Mouse (Mus musculus): ENCODE measurements at regions not wholly inside any gene's neighbourhood (a gene's known extent, or its start where the extent isn't known, plus 50 kb on each side); places are given as distances from the start of the nearest gene placed in this dataset.

DNA sequence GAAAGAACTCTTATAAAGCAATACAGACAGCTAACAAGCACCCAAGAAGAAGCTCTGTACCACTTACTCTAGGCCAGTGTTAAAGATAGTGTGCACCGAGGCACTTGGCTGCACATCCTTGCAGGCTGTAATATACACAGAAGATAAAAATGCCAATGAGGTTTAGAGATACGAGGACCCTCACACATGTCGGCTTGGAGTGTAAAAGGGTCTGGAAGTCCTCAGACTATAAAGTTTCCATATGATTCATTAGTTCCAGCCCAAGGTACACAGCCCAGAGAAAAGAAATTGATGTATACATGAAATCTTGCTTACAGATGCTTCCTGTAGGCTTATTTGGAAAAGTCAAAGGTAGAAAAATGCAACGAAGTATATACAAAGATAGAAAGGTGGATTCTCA, 800.3 kb upstream of the Lrrc6 start:
- DNase-seq (ENCODE audit: low read depth), result no peak

DNA sequence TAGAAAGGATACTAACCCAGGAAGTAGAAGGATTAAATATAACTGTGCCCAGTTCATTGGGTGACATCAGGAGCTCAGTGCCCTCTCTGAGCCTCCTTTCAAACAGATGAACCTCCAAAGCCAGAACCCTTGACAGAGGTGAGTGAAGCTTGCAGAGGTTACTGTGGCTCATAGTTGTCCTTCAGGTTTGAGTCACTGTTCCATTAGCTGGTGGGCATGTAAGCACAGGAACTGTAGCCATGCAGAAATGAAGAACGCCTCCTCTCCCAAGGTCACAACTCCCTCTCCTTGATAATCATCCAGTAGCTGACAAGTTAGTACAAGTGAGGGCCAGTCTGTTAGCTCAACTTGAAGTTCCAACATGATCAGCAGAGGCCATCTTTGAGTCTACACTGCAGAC, 794.1 kb upstream of the Lrrc6 start:
- DNase-seq (ENCODE audit: low read depth), result no peak

DNA sequence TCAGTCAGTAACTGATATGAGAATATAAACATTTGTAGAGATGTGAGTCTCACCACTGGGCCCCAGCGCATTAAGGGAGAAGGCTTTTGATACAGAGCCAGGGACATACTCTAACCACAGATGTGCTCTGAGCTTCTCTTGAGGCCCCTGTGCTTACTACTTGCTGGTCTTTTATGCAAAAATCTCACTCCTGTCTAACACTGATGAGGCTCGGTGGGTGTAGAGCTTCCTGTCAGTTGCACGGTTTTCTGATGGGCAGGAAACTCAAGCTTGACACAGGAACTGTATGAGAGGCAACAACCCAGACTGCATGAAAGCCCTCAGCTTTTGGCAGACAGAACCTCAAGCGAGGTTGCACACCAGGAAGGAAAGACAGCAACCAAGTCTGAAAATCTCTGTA, 789.0 kb upstream of the Lrrc6 start:
- no peak for DNase-seq (ENCODE audit: low read depth)

DNA sequence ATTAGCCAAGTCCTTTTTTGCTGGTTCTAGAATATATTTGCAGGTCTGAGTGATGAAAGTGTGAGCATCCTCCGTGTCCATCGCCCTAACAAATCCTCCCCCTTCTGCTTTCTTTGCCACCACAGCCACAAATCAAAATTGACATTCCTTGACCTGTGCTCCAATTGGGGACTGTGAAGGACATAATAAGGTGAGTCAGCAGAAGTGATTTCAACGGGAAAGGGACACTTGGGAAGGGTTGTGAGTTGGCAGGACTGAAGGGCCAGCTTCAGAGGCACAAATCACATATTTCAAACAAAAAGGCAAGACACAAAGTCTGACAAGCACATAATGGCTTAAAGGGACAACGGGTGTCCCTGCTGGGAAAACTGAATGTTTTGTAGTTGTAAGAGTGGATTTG, 784.2 kb upstream of the Lrrc6 start:
- DNase-seq (ENCODE audit: low read depth), result no peak

DNA sequence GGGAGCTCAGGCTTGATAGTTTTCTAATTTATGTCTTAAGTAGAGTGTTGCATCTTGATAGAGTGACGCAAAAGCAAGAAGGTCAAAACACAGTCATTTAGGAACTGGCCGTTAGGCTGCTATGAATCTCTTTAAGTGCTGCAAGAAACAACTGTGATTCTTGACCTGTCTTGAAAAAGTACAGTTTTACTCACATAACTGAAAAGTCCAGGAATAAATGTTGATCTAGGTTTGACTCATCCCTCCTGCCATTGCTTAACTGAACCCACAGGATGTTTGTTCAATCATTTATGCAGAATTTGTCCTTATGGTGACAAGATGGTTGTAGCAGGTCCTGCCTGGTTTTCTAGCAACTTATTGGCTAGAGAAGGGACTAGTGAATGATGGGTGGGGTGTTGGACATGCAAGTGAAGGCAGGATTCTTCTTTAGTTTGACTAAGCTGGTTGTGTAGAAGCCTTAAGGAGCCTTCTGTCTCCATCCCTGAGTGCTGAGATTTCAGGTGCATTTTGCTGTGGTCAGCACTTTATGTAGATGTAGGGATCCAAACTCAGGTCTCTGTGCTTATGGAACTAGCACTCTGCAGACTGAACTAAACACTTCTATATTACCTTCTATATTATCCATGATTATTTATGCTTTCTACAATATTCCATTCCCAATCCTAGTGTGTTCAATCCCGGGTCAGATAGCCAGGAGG, 782.7 kb upstream of the Lrrc6 start:
- no peak for DNase-seq (ENCODE audit: low read depth)

DNA sequence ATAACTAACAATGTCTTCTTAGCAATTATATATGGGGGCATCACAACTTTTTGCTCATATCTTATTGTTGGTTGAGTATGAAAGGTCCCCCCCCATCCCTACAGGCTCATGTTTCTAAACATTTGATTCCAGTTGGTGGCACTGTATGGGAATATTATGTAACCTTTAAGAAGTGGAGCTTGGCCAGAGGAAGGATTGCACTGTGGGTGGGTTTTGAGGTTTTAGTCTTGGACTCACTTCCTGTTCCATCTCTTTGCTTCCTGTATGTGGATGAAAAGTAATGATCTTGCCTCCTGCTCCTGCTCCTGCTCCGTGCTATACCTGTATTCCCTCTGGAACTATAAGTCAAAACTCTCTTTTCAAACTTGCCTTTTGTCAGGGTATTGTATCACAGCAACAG, 778.2 kb upstream of the Lrrc6 start:
- DNase-seq (ENCODE audit: low read depth), result no peak

DNA sequence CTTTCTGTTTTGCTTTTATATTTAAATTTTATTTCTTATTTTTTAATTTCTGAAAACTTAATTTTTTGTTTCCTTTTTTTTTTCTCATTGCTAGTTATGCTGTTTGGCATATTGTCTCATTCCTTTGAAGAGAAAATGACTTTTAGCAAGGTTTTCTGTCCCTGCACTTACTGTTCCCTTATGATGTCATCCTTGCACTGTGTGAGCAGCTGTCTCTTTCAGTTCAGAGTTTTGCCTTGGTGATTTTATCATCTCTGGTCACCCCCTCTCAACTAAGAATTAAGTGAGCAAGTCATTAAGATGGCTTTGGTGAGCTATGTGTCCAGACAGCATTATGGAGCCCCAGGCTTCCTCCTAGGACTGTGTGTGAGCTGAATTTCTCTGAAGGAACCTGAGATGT, 774.3 kb upstream of the Lrrc6 start:
- DNase-seq (ENCODE audit: low read depth), result no peak

DNA sequence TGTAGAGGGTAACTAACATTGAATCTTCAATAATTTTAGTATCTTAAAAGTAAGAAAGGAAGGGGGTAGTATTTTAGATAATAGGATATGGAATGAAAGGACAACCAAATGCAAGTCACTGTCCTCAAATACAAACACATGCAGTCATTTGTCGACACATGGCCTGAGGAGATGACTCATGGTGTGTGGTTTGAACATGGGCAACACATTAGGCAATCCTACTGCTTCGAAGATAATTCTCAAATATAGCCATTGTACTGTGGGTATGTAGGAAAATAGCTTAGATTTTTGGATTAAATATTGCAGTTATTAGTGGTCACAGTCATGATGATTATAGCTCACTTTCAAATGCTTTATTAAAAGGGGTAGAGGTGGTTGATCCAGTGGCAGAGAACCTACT, 771.7 kb upstream of the Lrrc6 start:
- peak; percentile 40 for DNase-seq (ENCODE audit: low read depth)

DNA sequence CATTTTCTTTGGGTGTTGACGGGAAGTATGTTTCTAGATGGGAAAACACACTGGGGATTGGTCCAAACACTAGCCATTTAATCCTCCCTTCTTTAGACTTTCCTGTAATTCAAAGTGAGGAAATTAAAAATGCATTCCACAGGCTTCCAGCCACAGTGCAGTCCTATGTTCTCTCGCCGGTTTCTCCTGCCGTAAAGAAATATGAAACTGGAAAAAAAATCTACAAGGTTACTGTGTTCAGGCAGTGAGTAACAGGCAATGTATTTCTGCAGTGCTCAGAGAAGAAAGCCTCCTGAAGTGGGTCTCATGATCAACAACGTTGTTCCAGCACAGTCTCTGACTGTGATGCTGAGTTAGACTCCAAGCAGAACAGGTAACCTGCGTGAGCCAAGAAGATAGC, 763.0 kb upstream of the Lrrc6 start:
- no peak for DNase-seq (ENCODE audit: low read depth)

DNA sequence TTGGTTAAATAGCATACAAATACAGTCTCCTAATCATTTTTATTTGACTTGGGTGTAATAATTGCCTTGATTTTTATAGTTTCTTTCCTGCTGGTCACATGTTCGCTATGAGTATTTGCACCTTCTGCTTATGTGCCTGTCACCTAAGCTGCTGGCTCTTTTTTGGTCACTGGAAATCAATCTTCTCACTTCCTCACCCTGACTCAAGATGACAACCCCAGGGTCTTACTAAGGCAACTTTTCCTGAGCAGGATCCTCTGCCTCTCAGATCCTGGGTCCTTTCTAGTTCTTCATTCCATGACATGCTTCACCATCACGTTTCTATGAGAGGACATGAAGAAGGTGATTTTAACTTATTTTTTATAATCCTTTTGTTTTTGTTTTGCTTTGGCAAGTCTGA, 762.6 kb upstream of the Lrrc6 start:
- DNase-seq (ENCODE audit: low read depth), result no peak

DNA sequence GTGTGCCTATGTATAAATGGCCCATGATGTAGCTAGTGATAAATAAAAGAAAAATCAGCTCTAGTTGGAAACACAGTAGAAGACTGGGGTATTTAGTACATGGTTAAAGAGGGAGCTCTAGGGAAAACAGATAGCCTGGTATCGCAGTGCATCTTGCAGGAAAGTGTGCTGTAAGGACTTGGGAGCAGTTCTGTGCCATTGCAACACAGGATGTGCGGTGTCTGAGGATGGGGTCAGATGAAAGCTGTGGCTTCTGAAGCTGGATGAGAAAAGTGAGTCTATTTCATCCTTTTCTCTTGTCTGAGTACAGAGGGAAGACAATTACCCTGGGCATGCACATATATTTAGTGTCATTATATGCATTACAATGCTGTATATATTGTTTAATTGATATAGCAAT, 761.6 kb upstream of the Lrrc6 start:
- no peak for DNase-seq (ENCODE audit: low read depth)

DNA sequence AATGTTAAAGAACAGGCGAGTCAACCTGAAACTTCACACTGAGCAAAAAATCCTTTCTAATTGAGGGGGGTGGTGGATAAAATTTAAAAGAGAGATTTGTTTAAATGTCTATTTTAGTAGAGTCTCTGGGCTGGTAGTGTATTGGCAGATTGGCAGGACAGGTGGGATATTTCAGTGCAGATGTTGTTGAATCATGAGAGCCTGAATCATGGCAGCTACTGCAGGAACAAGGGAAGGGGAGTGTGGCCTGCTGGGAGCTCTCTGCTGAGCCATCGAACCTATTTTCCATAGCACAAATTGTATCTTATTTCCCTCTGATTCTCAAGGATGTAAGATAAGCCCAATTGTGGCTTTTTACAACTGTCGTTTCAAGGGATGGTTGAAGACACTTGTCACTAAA, 760.0 kb upstream of the Lrrc6 start:
- DNase-seq (ENCODE audit: low read depth), result no peak

DNA sequence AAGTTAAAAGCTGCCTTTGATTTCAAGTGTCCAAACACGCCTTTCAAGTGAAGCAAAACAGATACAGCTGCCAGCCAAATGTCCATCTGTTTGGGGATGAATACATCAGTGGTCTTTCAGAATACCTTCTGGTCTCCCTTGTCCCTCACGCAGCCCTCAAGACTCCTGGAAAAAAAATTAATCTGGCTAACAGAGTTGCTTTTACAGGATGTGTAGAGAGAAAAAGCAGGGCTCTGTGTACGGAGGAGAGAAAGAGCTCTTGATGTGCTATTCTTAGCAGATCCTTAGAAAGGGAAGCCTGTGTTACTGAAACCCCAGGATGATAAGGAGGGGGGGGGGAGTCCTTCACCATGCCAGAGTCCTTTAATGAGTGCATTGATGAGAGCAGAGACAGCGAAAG, 748.4 kb upstream of the Lrrc6 start:
- DNase-seq (ENCODE audit: low read depth), result no peak

DNA sequence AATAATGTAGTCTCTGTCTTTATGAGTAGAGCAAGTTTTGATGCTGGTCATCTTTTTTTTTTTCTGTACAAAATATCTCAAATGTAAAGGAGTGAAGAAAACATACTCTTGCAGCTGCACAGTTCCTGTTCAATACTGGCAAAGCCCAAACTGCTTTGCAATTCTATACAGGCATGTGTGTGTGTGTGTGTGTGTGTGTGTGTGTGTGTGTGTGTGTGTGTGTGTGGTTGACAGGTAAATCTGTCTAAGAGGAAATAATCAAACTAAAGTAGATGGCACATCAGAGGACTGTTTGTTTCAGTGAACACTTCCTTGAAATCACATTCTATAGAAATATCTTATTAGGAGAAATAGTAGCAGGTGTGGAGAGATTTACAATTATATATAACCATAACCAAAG, 747.8 kb upstream of the Lrrc6 start:
- DNase-seq (ENCODE audit: low read depth), result no peak

DNA sequence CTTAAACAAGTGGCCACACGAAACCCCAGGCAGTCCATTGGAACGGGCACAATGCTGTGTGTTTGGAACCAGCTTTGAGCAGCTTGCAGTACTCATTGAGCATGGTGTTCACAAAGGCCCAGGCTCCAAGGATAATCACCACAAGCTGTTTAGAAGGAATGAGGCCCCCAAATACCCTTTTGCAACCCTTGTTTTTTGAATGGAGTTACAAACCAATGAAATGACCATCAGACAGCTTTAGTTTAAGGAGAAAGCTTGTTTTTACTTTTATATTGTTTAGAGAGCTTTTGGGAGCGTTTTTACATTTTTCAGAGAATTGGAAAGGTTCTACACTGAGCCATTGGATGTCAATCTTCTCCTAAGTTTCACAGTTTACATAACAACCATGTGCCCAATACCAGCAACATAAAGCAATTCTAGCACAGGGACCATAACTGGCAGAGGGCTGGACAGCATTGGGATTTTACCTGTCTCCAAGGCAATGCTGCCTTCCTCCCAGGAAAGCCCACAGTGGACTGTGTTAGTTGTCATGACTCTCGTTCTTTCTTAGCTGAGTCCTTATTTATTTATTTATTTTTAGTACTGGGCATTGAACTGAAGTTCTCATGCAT, 745.1 kb upstream of the Lrrc6 start:
- no peak for DNase-seq (ENCODE audit: low read depth)

DNA sequence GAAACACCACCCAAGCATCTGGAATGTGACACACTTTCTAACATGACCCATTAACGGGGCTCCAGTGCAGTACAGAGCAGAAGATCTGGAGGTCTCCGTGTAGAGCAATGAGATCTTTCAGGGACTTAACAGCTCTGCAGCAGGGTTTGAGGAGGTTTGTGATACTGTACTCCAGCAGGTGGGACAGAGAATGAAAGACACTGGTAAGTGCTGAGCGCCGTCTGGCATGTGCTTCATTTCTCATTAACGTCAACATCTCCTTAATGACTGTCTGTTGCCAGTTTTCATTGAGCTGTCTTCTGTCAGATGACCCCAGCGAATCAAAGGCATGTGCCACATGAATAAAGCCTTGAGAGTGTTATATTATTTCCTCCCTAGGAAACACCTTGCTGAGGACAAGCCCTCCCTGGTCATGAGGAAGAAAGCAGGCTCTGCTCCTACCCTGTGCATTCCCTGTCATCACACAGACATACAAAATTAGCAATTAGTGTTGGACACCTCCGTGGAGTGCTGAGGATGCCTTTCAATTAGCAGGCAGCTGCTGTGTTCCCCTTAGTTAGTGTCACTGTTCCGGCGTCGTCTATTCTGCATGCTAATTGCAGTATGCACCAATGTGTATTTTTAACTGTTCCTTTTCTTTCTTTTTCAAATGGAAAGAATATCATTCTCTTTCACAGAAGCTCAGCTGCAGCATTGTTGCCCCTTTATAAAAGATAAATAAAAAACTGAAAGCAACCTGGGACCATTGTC, 744.4 kb upstream of the Lrrc6 start:
- no peak for DNase-seq (ENCODE audit: low read depth)

DNA sequence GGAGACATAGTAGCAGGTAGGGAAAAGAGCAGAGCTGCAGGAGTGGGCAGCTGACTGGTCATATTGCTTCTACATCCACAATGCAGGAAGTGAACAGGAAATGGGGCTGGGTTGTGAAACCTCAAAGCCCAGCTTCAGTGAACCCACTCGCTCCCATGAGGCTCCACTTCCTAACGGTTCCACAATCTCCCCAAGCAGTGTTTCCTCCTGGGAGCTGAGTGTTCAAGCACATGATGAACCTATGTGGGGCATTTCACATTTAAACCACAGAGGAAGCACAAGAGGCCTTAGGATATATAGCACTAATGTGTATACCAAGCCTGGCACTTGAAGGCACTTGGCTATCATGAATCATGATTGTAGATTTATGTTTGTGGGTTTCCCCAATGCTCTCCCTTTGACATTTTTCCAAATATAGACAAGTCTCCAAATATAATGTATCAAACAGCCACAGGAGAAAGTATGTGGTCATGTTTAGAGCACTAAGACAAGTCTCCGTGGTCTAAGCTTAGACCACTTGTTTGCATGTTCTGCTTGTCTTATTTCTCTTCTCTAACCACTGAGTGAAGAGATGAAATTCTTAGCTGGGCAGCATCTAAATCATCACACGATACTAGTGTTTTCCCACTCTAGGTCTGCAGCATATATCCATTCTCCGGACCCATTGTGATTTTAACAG, 734.5 kb upstream of the Lrrc6 start:
- no peak for DNase-seq (ENCODE audit: low read depth)

DNA sequence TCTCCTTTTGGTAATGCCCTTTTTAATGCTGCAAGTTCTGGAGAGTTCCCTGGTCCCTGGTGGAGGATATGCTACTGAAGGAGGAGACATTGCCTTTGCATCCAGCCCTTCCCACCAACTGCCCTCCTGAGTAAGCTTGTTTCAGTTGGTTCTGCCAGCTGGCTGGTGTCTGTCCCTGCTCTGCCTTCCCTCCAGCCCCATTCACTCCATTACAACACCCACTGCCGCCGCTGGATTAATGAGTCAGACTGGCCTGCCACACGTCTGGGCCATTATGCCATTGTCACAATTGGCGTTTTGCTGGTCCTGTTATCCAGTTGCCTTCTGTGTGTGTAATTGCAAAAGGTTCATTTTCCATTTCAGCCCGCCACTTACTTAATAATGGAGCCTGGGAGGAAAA, 728.6 kb upstream of the Lrrc6 start:
- DNase-seq (ENCODE audit: low read depth), result no peak

DNA sequence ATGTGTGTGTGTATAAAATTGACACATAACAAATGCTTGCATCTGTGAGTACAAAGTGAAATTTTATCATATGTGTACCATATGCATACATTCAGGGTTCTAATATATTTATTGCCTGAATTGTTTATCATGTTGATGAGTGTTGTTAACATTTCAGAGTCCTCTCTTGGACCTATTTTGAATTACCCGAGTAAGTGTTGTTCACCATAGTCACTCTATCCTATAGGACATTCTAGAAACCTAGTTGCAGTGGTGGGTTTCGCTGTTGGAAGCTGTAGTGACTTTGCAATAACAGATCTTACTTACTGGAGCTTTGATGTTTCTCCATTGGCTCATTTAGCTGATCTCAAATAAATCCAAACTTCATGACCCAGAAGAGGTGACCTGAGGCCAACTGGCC, 727.9 kb upstream of the Lrrc6 start:
- no peak for DNase-seq (ENCODE audit: low read depth)

DNA sequence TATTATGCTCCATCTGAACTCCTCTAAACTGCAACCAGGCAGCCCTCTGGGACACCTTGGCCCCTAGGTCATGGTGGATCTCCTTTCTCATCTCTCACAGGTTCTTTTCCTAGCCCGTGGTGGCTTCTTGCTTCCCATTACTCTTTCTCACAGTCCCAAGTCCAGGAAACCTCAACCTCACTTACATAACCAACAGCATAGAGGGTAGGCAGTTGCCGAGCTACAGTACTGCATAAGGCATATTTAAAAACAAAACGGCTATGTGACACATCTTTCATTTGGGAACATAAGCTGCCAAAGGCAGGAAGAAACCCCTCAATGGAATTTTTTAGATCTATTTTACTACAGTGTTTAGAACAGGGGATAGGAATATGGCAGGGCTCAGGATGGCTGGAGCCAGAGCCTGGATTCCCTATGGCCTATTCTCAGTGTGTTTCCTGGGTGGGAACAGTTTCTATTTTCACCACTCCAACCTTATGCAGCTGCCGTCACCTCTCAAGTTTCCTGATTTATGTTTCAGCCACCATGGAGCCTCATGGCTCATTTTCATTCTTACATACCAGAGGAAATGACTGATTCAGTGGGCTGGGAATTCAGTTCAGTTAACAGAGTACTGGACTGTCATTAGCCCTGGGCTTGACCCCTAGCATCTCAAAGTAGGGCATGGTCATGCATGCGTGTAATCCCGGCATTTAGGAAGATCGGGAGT, 726.9 kb upstream of the Lrrc6 start:
- DNase-seq (ENCODE audit: low read depth), result peak; percentile 34

DNA sequence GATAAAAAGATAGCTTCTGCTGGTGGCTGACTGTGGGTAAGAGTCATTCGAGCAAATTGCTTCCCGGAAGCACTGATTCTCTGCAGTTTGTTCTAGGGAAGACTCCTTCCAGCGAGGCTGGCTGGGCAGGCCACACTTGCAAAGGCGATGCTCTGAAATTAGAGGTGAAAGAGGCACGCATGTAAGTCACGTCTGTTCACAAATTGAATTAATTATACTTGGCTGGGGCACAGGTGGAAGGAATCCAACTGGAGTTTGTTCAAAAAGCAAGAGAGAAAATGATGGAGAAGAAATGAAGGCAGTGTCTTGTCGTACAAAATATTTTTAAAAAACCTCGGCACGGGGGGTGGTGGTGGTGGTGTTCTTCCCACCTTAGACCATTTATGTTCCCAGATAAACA, 726.2 kb upstream of the Lrrc6 start:
- no peak for DNase-seq (ENCODE audit: low read depth)
